18 mouse cellular contexts compared by ENCODE assay signal in the genomic region with DNA sequence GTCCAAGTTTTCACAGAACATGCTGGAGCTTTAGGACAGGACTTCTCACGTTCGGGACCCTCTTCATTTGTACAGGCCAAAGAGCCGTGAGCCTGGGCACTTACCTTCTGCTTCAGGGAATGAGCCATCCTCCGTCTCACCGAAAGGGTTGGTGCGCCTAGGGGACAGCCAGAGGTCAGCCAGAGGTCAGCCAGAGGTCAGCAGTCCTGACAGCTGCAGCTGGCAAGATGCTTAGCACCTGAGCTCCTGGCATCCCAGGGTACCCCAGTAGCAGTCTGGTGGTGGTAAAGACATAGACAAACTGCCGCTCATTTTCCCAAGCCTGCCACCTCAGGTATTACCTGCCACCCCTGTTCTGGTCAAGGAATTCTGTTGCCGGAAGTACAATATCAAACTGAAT.
"Had no signal": no experiment of that assay in that cellular context is flagged by ENCODE, and none has a peak within 500 bp of the region (broad histone marks: within the 10 kb centered on the region; RNA-seq: fewer than 3 reads in every experiment).

No protein-coding gene starts in this region.

- H3K27ac ChIP-seq: lung, embryonic 15.5 days; macrophage; midbrain, embryonic 13.5 days; midbrain, embryonic 15.5 days; neural tube, embryonic 13.5 days; neural tube, embryonic 15.5 days had no signal

- H3K9me3 ChIP-seq: lung, embryonic 15.5 days; megakaryocyte, embryonic 14.5 days; midbrain, embryonic 13.5 days; midbrain, embryonic 15.5 days; neural tube, embryonic 13.5 days; neural tube, embryonic 15.5 days had no signal

- H3K4me1 ChIP-seq: lung, embryonic 15.5 days; megakaryocyte, embryonic 14.5 days; midbrain, embryonic 13.5 days; midbrain, embryonic 15.5 days had no signal

- H3K4me3 ChIP-seq: lung, embryonic 15.5 days; megakaryocyte, embryonic 14.5 days; midbrain, embryonic 13.5 days; midbrain, embryonic 15.5 days; neural tube, embryonic 13.5 days; neural tube, embryonic 15.5 days had no signal

- DNase-seq: liver, postnatal 0 days; lung, adult 2 months; lung, postnatal 14 days; lung, postnatal 36 days; retina, postnatal 1 day; right cerebral cortex, adult 18-20 months; right cerebral cortex, postnatal 25 days; right cerebral cortex, postnatal 4 days; spleen, adult 18-20 months; thymus, adult 18-20 months; thymus, postnatal 14 days had no signal

- H3K27me3 ChIP-seq: lung, embryonic 15.5 days; megakaryocyte, embryonic 14.5 days; midbrain, embryonic 13.5 days; midbrain, embryonic 15.5 days; neural tube, embryonic 13.5 days; neural tube, embryonic 15.5 days had no signal
